Mouse (Mus musculus): ENCODE data around the gene Hist1h4i. TPM values are rescaled to one million over a fixed set of nuclear protein-coding genes. Genes with fewer than 3 reads are reported as not detected.

Hist1h4i gene
- polyA plus RNA-seq, 1 experiment = not detected

DNA sequence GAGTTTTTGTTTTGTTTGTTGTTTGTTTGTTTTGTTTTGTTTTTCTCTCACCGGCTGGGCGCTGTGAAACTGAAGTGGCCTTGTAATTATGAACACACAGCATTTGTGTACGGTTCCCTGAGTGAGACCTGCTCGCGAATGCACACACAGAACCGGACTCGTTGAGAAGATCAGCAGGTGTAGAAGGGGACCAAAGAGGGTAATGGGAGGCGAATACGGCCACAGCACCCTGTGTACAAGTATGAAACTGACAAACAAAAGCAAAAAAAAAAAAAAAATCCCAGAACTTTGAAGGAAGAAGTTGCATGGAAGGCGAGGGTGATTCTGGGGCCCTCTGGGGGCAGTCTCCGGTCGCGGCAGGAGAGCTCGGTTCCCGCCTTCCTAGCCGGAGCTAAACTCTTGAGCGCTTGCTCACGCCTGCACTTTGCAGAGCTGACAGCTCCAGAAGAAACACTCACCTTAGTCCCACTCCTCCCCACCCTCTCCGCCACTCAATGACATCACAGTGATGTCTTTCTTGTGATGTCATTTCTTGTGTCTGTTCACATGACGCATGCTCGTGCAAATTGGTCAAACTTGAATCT is 45.7 kb downstream of the Hist1h4i start:
- H3K4me1 ChIP-seq (ENCODE audit: control insufficient read depth, insufficient read depth, low read length) = no peaks in the 10 kb centered on the region
- TF ChIP-seq POLR2A (IDR thresholded peaks at IDR 0.05; ENCODE audit: insufficient read depth, low read depth, low read length) = no peak
- no peak for TF ChIP-seq CTCF (IDR thresholded peaks at IDR 0.05; ENCODE audit: insufficient read depth, low read depth, low read length)
- WGBS = 2% methylated on average over 21 of the region's 21 CpGs
- H3K4me3 ChIP-seq (ENCODE audit: insufficient read depth, low read depth, low read length) = no peak overlapping the region
- H3K27ac ChIP-seq (ENCODE audit: insufficient read depth, low read depth, low read length) = no peak overlapping the region

DNA sequence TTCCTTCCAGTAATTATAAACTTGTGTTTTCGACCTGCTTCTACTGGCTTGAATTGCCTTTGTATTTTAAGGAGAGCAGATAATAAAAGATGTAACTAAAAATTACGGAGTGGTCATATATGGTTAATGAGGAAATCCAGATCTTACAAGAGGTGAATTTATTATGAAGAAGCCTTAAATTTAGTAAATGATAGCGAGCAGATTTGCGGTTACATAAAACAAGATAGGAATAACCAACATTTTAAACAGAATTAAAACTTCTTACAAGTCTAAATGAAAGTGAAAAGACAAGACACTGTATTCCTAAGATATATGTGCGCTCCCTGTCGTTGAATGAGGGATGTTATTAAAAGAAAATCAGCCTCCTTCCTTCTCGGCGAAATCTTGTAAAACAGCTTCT is 46.3 kb downstream of the Hist1h4i start:
- Histone ChIP-seq H3K4me3 (ENCODE audit: insufficient read depth, low read depth, low read length) (no peak overlapping the region), H3K27ac (ENCODE audit: insufficient read depth, low read depth, low read length) (no peak overlapping the region), H3K4me1 (ENCODE audit: control insufficient read depth, insufficient read depth, low read length) (no peaks in the 10 kb centered on the region)
- WGBS = 13% methylated on average over 8 of the region's 8 CpGs
- TF ChIP-seq CTCF (IDR thresholded peaks at IDR 0.05; ENCODE audit: insufficient read depth, low read depth, low read length) = no peak
- no peak for TF ChIP-seq POLR2A (IDR thresholded peaks at IDR 0.05; ENCODE audit: insufficient read depth, low read depth, low read length)

DNA sequence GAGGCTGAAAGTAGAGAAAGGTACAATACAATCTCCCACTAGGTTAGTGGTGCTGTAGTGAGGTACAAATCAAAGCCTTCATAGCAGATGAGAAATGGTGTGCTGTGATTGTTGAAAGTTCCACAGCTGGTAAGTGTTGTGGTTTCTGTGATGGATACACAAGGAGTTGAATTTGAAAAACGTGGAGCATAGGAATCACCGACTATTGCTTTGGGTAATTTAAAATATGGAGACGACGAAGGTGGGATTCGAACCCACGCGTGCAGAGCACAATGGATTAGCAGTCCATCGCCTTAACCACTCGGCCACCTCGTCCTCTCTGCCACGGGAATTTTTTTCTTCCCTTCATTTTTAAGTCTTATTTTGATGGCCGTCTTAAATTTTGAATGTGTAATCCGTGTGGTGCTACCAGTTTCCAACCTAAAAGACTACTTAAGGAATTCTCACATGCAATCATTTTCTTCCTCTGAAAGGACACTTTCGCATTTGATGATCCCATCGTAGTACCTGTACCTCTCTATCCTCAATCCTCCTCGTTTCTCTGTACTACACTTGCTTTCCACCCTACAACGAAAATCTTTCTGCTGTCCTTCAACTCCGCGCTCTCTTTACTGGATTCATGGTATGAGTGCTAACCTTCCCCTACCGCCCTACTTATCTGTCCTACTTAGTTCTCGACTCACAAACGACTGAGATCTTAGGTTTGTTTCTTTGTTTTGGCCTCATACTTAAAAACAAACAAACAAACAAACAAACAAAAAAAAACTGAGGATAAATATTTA is 47.0 kb downstream of the Hist1h4i start:
- WGBS = 7% methylated on average over 22 of the region's 22 CpGs
- Histone ChIP-seq H3K27ac (ENCODE audit: insufficient read depth, low read depth, low read length) (no peak overlapping the region), H3K4me3 (ENCODE audit: insufficient read depth, low read depth, low read length) (no peak overlapping the region), H3K4me1 (ENCODE audit: control insufficient read depth, insufficient read depth, low read length) (no peaks in the 10 kb centered on the region)
- TF ChIP-seq CTCF (IDR thresholded peaks at IDR 0.05; ENCODE audit: insufficient read depth, low read depth, low read length) = no peak
- TF ChIP-seq POLR2A (IDR thresholded peaks at IDR 0.05; ENCODE audit: insufficient read depth, low read depth, low read length) = no peak

DNA sequence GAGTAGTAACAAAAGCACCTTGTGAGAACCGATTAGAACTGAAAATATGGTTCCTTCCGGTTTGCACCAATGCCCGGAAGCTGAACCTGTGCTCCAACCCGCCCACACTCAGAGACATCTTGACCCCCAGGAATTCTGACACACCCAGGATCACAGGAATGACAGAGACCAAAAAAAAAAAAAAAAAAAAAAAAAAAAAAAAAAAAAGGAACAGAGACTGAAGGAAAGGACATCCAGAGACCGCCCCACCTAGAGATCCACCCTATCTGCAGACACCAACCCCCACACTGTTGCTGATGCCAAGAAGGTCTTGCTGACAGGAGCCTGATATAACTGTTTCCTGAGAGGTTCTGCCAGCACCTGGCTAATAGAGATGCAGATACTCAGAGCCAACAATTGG is 48.6 kb downstream of the Hist1h4i start:
- TF ChIP-seq POLR2A (IDR thresholded peaks at IDR 0.05; ENCODE audit: insufficient read depth, low read depth, low read length) (no peak), CTCF (IDR thresholded peaks at IDR 0.05; ENCODE audit: insufficient read depth, low read depth, low read length) (no peak)
- 85% methylated on average over 5 of the region's 5 CpGs for WGBS
- H3K4me1 ChIP-seq (ENCODE audit: control insufficient read depth, insufficient read depth, low read length) = no peaks in the 10 kb centered on the region
- no peak overlapping the region for H3K27ac ChIP-seq (ENCODE audit: insufficient read depth, low read depth, low read length)
- no peak overlapping the region for H3K4me3 ChIP-seq (ENCODE audit: insufficient read depth, low read depth, low read length)

Other genes starting within 250 kb of the Hist1h4i start
- gene Hist1h2bq, start 231.2 kb downstream of the Hist1h4i start, polyA plus RNA-seq (2012; ENCODE audit: insufficient read depth, insufficient read length, low replicate concordance, missing spikeins) = not detected in 2 replicates
- not detected in 2 replicates for gene Hist1h2ao, start 230.9 kb downstream of the Hist1h4i start, polyA plus RNA-seq (2012; ENCODE audit: insufficient read depth, insufficient read length, low replicate concordance, missing spikeins)
- gene Hist1h4m, start 229.6 kb downstream of the Hist1h4i start, polyA plus RNA-seq (2012; ENCODE audit: insufficient read depth, insufficient read length, low replicate concordance, missing spikeins) = not detected in 2 replicates
- gene Hist1h4n, start 209.2 kb downstream of the Hist1h4i start, polyA plus RNA-seq (2012; ENCODE audit: insufficient read depth, insufficient read length, low replicate concordance, missing spikeins) = not detected in 2 replicates
- gene Hist1h2ap, start 207.9 kb downstream of the Hist1h4i start, polyA plus RNA-seq (2012; ENCODE audit: insufficient read depth, insufficient read length, low replicate concordance, missing spikeins) = not detected in 2 replicates
- gene Hist1h2br, start 207.6 kb downstream of the Hist1h4i start, polyA plus RNA-seq (2012; ENCODE audit: insufficient read depth, insufficient read length, low replicate concordance, missing spikeins) = not detected in 2 replicates
- gene Zfp184, start 96.3 kb downstream of the Hist1h4i start, polyA plus RNA-seq (2012; ENCODE audit: insufficient read depth, insufficient read length, low replicate concordance, missing spikeins) = not detected in 2 replicates
- not detected in 2 replicates for gene Pom121l2, start 60.2 kb downstream of the Hist1h4i start, polyA plus RNA-seq (2012; ENCODE audit: insufficient read depth, insufficient read length, low replicate concordance, missing spikeins)
- 263 TPM in 1 of 2 replicates, not detected in the other for gene Prss16, start 31.6 kb downstream of the Hist1h4i start, polyA plus RNA-seq (2012; ENCODE audit: insufficient read depth, insufficient read length, low replicate concordance, missing spikeins)
- not detected in 2 replicates for gene Hist1h2ah, start 5.8 kb downstream of the Hist1h4i start, polyA plus RNA-seq (2012; ENCODE audit: insufficient read depth, insufficient read length, low replicate concordance, missing spikeins)
- gene Hist1h2bk, start 5.5 kb downstream of the Hist1h4i start, polyA plus RNA-seq (2012; ENCODE audit: insufficient read depth, insufficient read length, low replicate concordance, missing spikeins) = not detected in 2 replicates
- not detected in 2 replicates for gene Hist1h2ag, start 1.6 kb upstream of the Hist1h4i start, polyA plus RNA-seq (2012; ENCODE audit: insufficient read depth, insufficient read length, low replicate concordance, missing spikeins)
- not detected in 2 replicates for gene Hist1h2bj, start 1.9 kb upstream of the Hist1h4i start, polyA plus RNA-seq (2012; ENCODE audit: insufficient read depth, insufficient read length, low replicate concordance, missing spikeins)
- gene Vmn1r188, start 43.1 kb upstream of the Hist1h4i start, polyA plus RNA-seq (2012; ENCODE audit: insufficient read depth, insufficient read length, low replicate concordance, missing spikeins) = not detected in 2 replicates
- not detected in 2 replicates for gene Vmn1r189, start 64.5 kb upstream of the Hist1h4i start, polyA plus RNA-seq (2012; ENCODE audit: insufficient read depth, insufficient read length, low replicate concordance, missing spikeins)
- gene Vmn1r191, start 142.6 kb upstream of the Hist1h4i start, polyA plus RNA-seq (2012; ENCODE audit: insufficient read depth, insufficient read length, low replicate concordance, missing spikeins) = not detected in 2 replicates
- not detected in 2 replicates for gene Vmn1r192, start 149.8 kb upstream of the Hist1h4i start, polyA plus RNA-seq (2012; ENCODE audit: insufficient read depth, insufficient read length, low replicate concordance, missing spikeins)
- gene Vmn1r193, start 181.8 kb upstream of the Hist1h4i start, polyA plus RNA-seq (2012; ENCODE audit: insufficient read depth, insufficient read length, low replicate concordance, missing spikeins) = not detected in 2 replicates
- gene Vmn1r194, start 202.9 kb upstream of the Hist1h4i start, polyA plus RNA-seq (2012; ENCODE audit: insufficient read depth, insufficient read length, low replicate concordance, missing spikeins) = not detected in 2 replicates
- not detected in 2 replicates for gene Vmn1r195, start 229.2 kb upstream of the Hist1h4i start, polyA plus RNA-seq (2012; ENCODE audit: insufficient read depth, insufficient read length, low replicate concordance, missing spikeins)
- not detected in 2 replicates for gene Vmn1r196, start 248.6 kb upstream of the Hist1h4i start, polyA plus RNA-seq (2012; ENCODE audit: insufficient read depth, insufficient read length, low replicate concordance, missing spikeins)

Data from olfactory bulb, adult 2 months (tissue).